Mouse (Mus musculus) megakaryocyte, embryonic 14.5 days (primary cell): ENCODE measurements at regions not wholly inside any gene's neighbourhood (a gene's known extent, or its start where the extent isn't known, plus 50 kb on each side); places are given as distances from the start of the nearest gene placed in this dataset.

Source experiments
- FLI1 ChIP-seq: IDR thresholded peaks from 2 replicates; pipeline ENCODE4 v1.6.1; 2012; ENCODE audit warnings: low read length, inconsistent platforms, mixed read lengths
- GATA1 ChIP-seq: IDR thresholded peaks from 3 replicates; pipeline ENCODE4 v1.6.1; 2012; ENCODE audit warnings: mixed read lengths, low read length, inconsistent platforms, borderline replicate concordance

- TF ChIP-seq GATA1 (no peak), FLI1 (no peak)
Measured at GRCm38 (mm10) chr2:117765572-117765971, 346.1 kb upstream of the Thbs1 start.
